Mouse (Mus musculus) stomach, embryonic 14.5 days (tissue): ENCODE measurements at regions not wholly inside any gene's neighbourhood (a gene's known extent, or its start where the extent isn't known, plus 50 kb on each side); places are given as distances from the start of the nearest gene placed in this dataset.

Experiments used
- ATAC-seq: fragments of 200-750 bp; cut with Nextera tagmentation; 2 replicates; pipeline ENCODE4 v1.8.0; 2017; ENCODE audit warnings: low read depth, moderate TSS enrichment; ENCODE audit not compliant: insufficient number of reproducible peaks, insufficient read depth, low FRiP score
- H3K27ac ChIP-seq: fragments of 300-500 bp; sonication (generic); 2 replicates; pipeline ENCODE4 v1.5.1; 2014; ENCODE audit warnings: mild to moderate bottlenecking, low read length, moderate library complexity, mixed read lengths
- H3K27me3 ChIP-seq: fragments of 300-500 bp; sonication (generic); 2 replicates; pipeline ENCODE4 v1.6.1; 2014; ENCODE audit warnings: low read length, control low read depth, mixed read lengths; ENCODE audit not compliant: control insufficient read depth, insufficient read depth
- H3K36me3 ChIP-seq: fragments of 300-500 bp; sonication (generic); 2 replicates; pipeline ENCODE4 v1.6.1; 2014; ENCODE audit warnings: mild to moderate bottlenecking, control low read depth, low read length, moderate library complexity, mixed read lengths; ENCODE audit not compliant: control insufficient read depth, insufficient read depth
- H3K4me1 ChIP-seq: fragments of 300-500 bp; sonication (generic); 2 replicates; pipeline ENCODE4 v1.6.1; 2014; ENCODE audit warnings: low read length, control low read depth, mixed read lengths; ENCODE audit not compliant: control insufficient read depth, insufficient read depth
- H3K4me2 ChIP-seq: fragments of 300-500 bp; sonication (generic); replicated peaks from 2 replicates; pipeline ENCODE4 v1.6.1; 2014; ENCODE audit warnings: low read depth, low read length, control low read depth
- H3K4me3 ChIP-seq: fragments of 300-500 bp; sonication (generic); 2 replicates; pipeline ENCODE4 v1.5.1; 2014; ENCODE audit warnings: low read depth, low read length, control low read depth
- H3K9ac ChIP-seq: fragments of 300-500 bp; sonication (generic); replicated peaks from 2 replicates; pipeline ENCODE4 v1.6.1; 2014; ENCODE audit warnings: low read depth, mild to moderate bottlenecking, control low read depth, low read length, moderate library complexity, mixed read lengths
- H3K9me3 ChIP-seq: fragments of 300-500 bp; sonication (generic); 2 replicates; pipeline ENCODE4 v1.6.1; 2016; ENCODE audit warnings: low read depth, low read length, control low read depth; ENCODE audit not compliant: control insufficient read depth
- WGBS: fragments of 180-500 bp; shearing (Covaris S2); extraction: QIAGEN DNeasy Blood & Tissue Kit; methylation state at CpG from one replicate; pipeline ENCODE4 v1.1.7; 2014; 5-methylcytosine and 5-hydroxymethylcytosine counted together

- Histone ChIP-seq H3K27ac (no peak overlapping the region), H3K9ac (no peak overlapping the region), H3K4me2 (no peak overlapping the region), H3K27me3 (no peaks in the 10 kb centered on the region), H3K4me3 (no peak overlapping the region), H3K4me1 (no peaks in the 10 kb centered on the region), H3K9me3 (no peaks in the 10 kb centered on the region), H3K36me3 (no peaks in the 10 kb centered on the region)
- no peak for ATAC-seq
- WGBS = 38% methylated on average over 4 of the region's 4 CpGs
Observed at GRCm38 (mm10) chr7:71289702-71290101, 61.6 kb downstream of the Gm10295 start.

GRCm38 (mm10) chr7:71289266-71289665 lies 62.0 kb downstream of the Gm10295 start:
- Histone ChIP-seq H3K9ac (no peak overlapping the region), H3K27me3 (no peaks in the 10 kb centered on the region), H3K9me3 (no peaks in the 10 kb centered on the region), H3K4me3 (no peak overlapping the region), H3K27ac (no peak overlapping the region), H3K4me1 (no peaks in the 10 kb centered on the region), H3K36me3 (no peaks in the 10 kb centered on the region), H3K4me2 (no peak overlapping the region)
- no peak for ATAC-seq
- WGBS = 51% methylated on average over 5 of the region's 5 CpGs

DNA sequence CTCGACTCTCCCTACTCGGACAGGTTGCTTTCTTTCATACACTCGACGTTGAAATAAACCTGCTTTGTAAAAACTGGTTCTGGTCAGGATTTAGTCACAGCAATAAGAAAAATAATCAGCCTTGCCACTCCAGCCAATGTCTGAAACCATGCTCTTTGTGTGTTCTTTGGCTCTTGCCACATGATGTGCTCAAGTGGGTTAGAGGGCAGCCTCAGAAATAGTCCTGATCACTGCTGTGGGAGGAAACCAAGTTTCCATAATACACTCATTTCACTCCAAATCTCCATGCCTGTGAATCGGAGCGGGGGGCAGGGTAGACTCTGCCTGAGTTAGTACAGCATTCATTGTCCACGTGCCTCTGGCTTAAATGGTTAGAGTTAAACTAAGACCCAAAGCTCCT lies 63.8 kb downstream of the Gm10295 start:
- Histone ChIP-seq H3K36me3 (no peaks in the 10 kb centered on the region), H3K4me3 (no peak overlapping the region), H3K27me3 (no peaks in the 10 kb centered on the region), H3K4me2 (no peak overlapping the region), H3K4me1 (no peaks in the 10 kb centered on the region), H3K9me3 (no peaks in the 10 kb centered on the region; the same call in 1 of the 2 replicates), H3K9ac (no peak overlapping the region), H3K27ac (no peak overlapping the region)
- no peak for ATAC-seq
- WGBS = 84% methylated on average over 7 of the region's 7 CpGs

DNA sequence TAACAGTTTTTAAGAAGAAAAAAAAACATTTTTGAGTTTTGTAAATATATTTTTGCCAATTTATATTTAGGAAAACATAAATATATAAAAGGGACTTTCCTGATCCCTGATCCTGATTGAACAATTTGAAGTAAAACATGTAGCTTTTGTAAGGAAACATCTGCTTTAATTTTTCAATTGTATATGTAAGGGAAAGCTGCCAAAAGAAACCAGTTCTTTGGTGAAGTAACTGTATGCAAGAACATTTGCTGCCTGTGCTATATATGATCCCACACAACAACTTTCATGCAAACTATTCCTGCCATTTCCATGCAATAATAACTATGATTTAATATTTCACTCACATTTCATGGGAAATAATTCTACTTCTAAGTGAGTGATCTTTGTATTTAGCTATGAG lies 67.0 kb downstream of the Gm10295 start:
- no peaks in the 10 kb centered on the region for H3K36me3 ChIP-seq
- no peak overlapping the region for H3K9ac ChIP-seq
- no peaks in the 10 kb centered on the region for H3K4me1 ChIP-seq
- no peak overlapping the region for H3K4me3 ChIP-seq
- no peak overlapping the region for H3K4me2 ChIP-seq
- no peak for ATAC-seq
- H3K27me3 ChIP-seq = no peaks in the 10 kb centered on the region
- no peaks in the 10 kb centered on the region; the same call in 1 of the 2 replicates for H3K9me3 ChIP-seq
- H3K27ac ChIP-seq = no peak overlapping the region

GRCm38 (mm10) chr7:71283419-71283818 lies 67.9 kb downstream of the Gm10295 start:
- Histone ChIP-seq H3K9ac (no peak overlapping the region), H3K36me3 (no peaks in the 10 kb centered on the region), H3K27ac (no peak overlapping the region), H3K27me3 (no peaks in the 10 kb centered on the region), H3K4me1 (no peaks in the 10 kb centered on the region), H3K9me3 (no peaks in the 10 kb centered on the region; the same call in 1 of the 2 replicates), H3K4me2 (no peak overlapping the region), H3K4me3 (no peak overlapping the region)
- 86% methylated on average over 3 of the region's 3 CpGs for WGBS
- no peak for ATAC-seq

DNA sequence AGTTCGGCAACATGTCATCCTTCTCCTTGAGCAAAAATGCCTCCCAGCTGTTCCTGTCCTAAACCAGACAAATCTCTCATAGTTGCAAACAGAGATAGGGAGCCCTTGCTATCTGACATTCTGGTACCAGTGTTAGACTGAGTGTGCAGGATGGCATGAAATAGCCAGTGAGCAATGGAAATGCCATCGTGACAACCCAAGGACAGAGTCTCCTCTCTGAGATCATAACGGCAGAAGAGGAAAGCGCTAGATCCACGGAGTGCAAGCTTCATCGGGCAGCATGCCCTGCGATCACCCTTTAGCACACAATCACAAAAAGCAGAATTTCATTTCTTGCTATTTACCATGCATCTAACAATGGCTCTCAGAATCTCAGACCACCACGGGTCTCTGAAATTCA lies 85.2 kb downstream of the Gm10295 start:
- WGBS = 79% methylated on average over 8 of the region's 8 CpGs
- no peaks in the 10 kb centered on the region for H3K9me3 ChIP-seq

DNA sequence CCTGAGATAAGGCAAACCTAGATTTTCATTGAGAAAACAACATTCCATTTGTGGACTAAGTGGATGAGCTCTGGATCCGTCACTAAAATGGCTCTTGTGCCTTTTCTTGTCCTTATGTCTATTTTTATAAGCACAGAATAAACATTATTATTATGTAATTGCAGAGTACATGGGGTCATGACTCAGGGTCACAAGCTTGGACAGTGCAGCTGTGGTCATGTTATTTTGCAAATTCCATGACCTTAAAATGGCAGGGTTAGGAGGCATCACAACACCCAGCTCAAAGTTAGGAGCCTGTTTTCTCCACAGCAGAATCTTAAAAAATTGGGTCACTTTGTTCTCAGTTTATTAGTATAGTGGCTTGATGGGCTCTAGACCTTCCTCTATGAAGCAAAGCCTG lies 87.2 kb downstream of the Gm10295 start:
- no peak overlapping the region for H3K4me2 ChIP-seq
- H3K27ac ChIP-seq = no peak overlapping the region
- no peaks in the 10 kb centered on the region for H3K36me3 ChIP-seq
- H3K27me3 ChIP-seq = no peaks in the 10 kb centered on the region
- H3K9me3 ChIP-seq = no peaks in the 10 kb centered on the region
- H3K4me3 ChIP-seq = no peak overlapping the region
- ATAC-seq = no peak
- no peaks in the 10 kb centered on the region for H3K4me1 ChIP-seq
- WGBS = 63% methylated on average over 1 of the region's 1 CpGs
- no peak overlapping the region for H3K9ac ChIP-seq

More for the DNA sequence above, 85.2 kb downstream of the Gm10295 start:
- H3K27ac ChIP-seq = no peak overlapping the region
- no peak overlapping the region for H3K4me3 ChIP-seq
- H3K4me2 ChIP-seq = no peak overlapping the region
- H3K9ac ChIP-seq = no peak overlapping the region
- H3K36me3 ChIP-seq = no peaks in the 10 kb centered on the region
- ATAC-seq = no peak
- H3K4me1 ChIP-seq = no peaks in the 10 kb centered on the region
- H3K27me3 ChIP-seq = no peaks in the 10 kb centered on the region

DNA sequence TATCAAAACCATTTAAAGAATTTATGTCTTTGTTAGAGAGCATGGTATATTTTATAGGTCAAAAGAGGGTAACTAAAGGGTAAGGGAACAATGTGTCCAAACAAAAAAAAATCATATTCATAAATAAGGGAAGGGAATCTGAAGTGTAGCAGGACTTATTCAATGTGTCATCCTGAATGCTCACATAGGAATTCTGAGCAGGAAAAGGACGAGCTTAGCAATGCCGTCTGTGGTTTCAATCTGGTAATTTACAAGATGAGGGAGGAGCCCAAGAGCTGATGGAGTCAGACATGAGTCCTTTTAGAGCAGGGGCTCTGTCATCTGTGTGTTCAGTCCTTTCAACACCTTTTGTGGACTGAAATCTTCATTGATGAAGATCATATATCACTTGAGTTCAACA lies 101.6 kb downstream of the Gm10295 start:
- no peak overlapping the region for H3K27ac ChIP-seq
- no peak overlapping the region for H3K9ac ChIP-seq
- no peaks in the 10 kb centered on the region for H3K4me1 ChIP-seq
- no peaks in the 10 kb centered on the region for H3K36me3 ChIP-seq
- no peak overlapping the region for H3K4me2 ChIP-seq
- no peak for ATAC-seq
- 58% methylated on average over 2 of the region's 2 CpGs for WGBS
- no peaks in the 10 kb centered on the region for H3K27me3 ChIP-seq
- no peaks in the 10 kb centered on the region for H3K9me3 ChIP-seq
- no peak overlapping the region for H3K4me3 ChIP-seq

DNA sequence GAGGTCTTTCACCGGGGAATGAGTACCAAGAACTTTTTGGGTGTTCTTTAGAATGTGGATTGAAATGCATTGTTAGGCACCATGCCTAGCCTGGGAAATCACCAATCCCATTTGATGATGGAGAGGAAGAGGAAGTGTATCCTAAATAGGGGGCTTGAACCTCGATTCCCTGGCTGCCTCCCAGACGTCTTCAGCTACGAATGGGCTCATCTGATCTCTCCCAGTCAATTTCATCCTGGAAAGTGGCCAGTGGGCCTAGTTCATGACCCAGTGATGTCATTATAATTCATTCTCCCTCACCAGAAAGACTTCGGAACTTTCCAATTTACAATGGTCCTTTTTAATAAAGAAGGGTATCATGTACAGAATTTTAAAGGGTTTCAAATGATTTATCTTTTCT lies 102.1 kb downstream of the Gm10295 start:
- H3K4me2 ChIP-seq = no peak overlapping the region
- H3K4me3 ChIP-seq = no peak overlapping the region
- no peaks in the 10 kb centered on the region for H3K9me3 ChIP-seq
- ATAC-seq = no peak
- H3K4me1 ChIP-seq = no peaks in the 10 kb centered on the region
- H3K36me3 ChIP-seq = no peaks in the 10 kb centered on the region
- no peak overlapping the region for H3K27ac ChIP-seq
- H3K27me3 ChIP-seq = no peaks in the 10 kb centered on the region
- no peak overlapping the region for H3K9ac ChIP-seq
- WGBS = 40% methylated on average over 5 of the region's 5 CpGs
